In the genomic region with DNA sequence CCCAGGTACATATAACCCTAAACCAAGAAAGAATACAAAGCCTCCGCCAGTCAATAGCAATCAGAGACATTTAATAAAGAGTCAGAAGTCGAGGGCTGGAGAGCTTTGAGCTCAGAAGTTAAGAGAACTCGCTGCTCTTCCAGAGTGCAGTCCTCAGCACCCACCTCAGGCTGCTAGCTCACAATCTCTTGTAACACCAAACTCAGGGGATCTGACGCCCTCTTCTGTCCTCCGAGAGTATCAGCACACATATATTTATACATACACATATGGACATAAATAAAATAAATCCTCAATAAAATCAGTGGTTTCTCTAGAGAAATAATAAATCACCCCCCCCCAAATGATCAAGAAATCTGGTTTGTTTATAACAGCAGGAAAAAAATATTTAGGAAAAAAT, we compare ENCODE assay signal across 9 mouse cellular contexts. TPM values are rescaled to one million over a fixed set of nuclear protein-coding genes. Genes with fewer than 3 reads are reported as not detected.
DNase-seq lines count a peak whose midpoint lies in the region; ATAC-seq and TF ChIP-seq lines count a peak whose summit lies in the region.
"Had no signal": no experiment of that assay in that cellular context is flagged by ENCODE, and none has a peak within 500 bp of the region (broad histone marks: within the 10 kb centered on the region; RNA-seq: fewer than 3 reads in every experiment).

No protein-coding gene starts in this region.

- ATAC-seq in kidney, embryonic 14.5 days (ENCODE audit: low FRiP score, low TSS enrichment): no peak
- ATAC-seq in intestine, postnatal 0 days: no peak
- no peak for ATAC-seq in neural tube, embryonic 13.5 days (ENCODE audit: low read depth)

- H3K4me3 ChIP-seq in kidney, embryonic 14.5 days (ENCODE audit: low read length): peak overlapping the region; percentile 55; the same call in 1 of the 2 replicates
- peak overlapping the region; percentile 75 for H3K4me3 ChIP-seq in intestine, postnatal 0 days (ENCODE audit: low read depth, low read length)
- no peak overlapping the region for H3K4me3 ChIP-seq in neural tube, embryonic 13.5 days

- DNase-seq in kidney, adult 11 months: no peak
- DNase-seq in ZHBTc4 (ENCODE audit: low read depth, low spot score): peak; percentile 86
- DNase-seq in layer of hippocampus, adult 11-12 months (ENCODE audit: low spot score): no peak
- no peak for DNase-seq in adrenal gland, adult 18-20 months (ENCODE audit: low spot score in 2 of 2)
- no peak for DNase-seq in lung, postnatal 10 days

- no peak overlapping the region for H3K9ac ChIP-seq in kidney, embryonic 14.5 days (ENCODE audit: low read depth, low read length)
- no peak overlapping the region for H3K9ac ChIP-seq in intestine, postnatal 0 days (ENCODE audit: low read depth, low read length)
- H3K9ac ChIP-seq in neural tube, embryonic 13.5 days: no peak overlapping the region

- peak overlapping the region; percentile 45 for H3K4me2 ChIP-seq in kidney, embryonic 14.5 days (replicated peaks; ENCODE audit: low read depth, low read length)
- peak overlapping the region; percentile 86 for H3K4me2 ChIP-seq in intestine, postnatal 0 days (replicated peaks; ENCODE audit: low read depth)
- peak overlapping the region; percentile 62 for H3K4me2 ChIP-seq in neural tube, embryonic 13.5 days

- no peak overlapping the region for H3K27ac ChIP-seq in kidney, embryonic 14.5 days (ENCODE audit: low read depth, low read length)
- H3K27ac ChIP-seq in intestine, postnatal 0 days (ENCODE audit: low read depth, low read length): no peak overlapping the region
- no peak overlapping the region for H3K27ac ChIP-seq in neural tube, embryonic 13.5 days (replicated peaks)

- H3K4me1 ChIP-seq in kidney, embryonic 14.5 days (ENCODE audit: control insufficient read depth, insufficient read depth, low read length): 0 out of 2 replicates have a peak, but pooled peaks cover 6% of the 10 kb centered on the region
- H3K4me1 ChIP-seq in intestine, postnatal 0 days (replicated peaks; ENCODE audit: control insufficient read depth, insufficient read depth, low read length): peaks cover 4% of the 10 kb centered on the region; the same call in 1 of the 2 replicates
- peaks cover 37% of the 10 kb centered on the region for H3K4me1 ChIP-seq in neural tube, embryonic 13.5 days (replicated peaks)

- H3K36me3 ChIP-seq in kidney, embryonic 14.5 days (ENCODE audit: control insufficient read depth, insufficient read depth, low read length): peaks cover 5% of the 10 kb centered on the region; the same call in 1 of the 2 replicates
- H3K36me3 ChIP-seq in intestine, postnatal 0 days (ENCODE audit: control insufficient read depth, insufficient read depth): peaks cover 8% of the 10 kb centered on the region; the same call in 1 of the 2 replicates
- H3K36me3 ChIP-seq in neural tube, embryonic 13.5 days: peaks cover 18% of the 10 kb centered on the region

- no peaks in the 10 kb centered on the region for H3K9me3 ChIP-seq in kidney, embryonic 14.5 days (ENCODE audit: control insufficient read depth, low read length)
- no peaks in the 10 kb centered on the region for H3K9me3 ChIP-seq in intestine, postnatal 0 days (ENCODE audit: control insufficient read depth)
- no peaks in the 10 kb centered on the region for H3K9me3 ChIP-seq in neural tube, embryonic 13.5 days

- WGBS in kidney, embryonic 14.5 days: 70% methylated on average over 5 of the region's 5 CpGs
- WGBS in intestine, postnatal 0 days: 78% methylated on average over 5 of the region's 5 CpGs
- WGBS in neural tube, embryonic 13.5 days: 76% methylated on average over 5 of the region's 5 CpGs

- no peaks in the 10 kb centered on the region for H3K27me3 ChIP-seq in kidney, embryonic 14.5 days (ENCODE audit: control insufficient read depth, insufficient read depth, low read length)
- no peaks in the 10 kb centered on the region for H3K27me3 ChIP-seq in intestine, postnatal 0 days (replicated peaks; ENCODE audit: control insufficient read depth, insufficient read depth, low read length)
- no peaks in the 10 kb centered on the region for H3K27me3 ChIP-seq in neural tube, embryonic 13.5 days

- TF ChIP-seq CTCF in intestine, postnatal 0 days (IDR thresholded peaks at IDR 0.05; ENCODE audit: low read depth): peak; percentile 55

RNA-seq across cellular contexts. Expression of gene Mrpl50, which starts 1.4 kb away (rescaled TPM):
- 86.6 and 90.7 TPM in 2 replicates for polyA plus RNA-seq in kidney, embryonic 14.5 days (2014; fragmentation: Nextera tagmentation; extraction: Ambion mirVana)
- polyA plus RNA-seq in intestine, postnatal 0 days (2015; fragmentation: Nextera tagmentation; extraction: Ambion mirVana): 46.0 and 46.3 TPM in 2 replicates
- 83.3 and 84.1 TPM in 2 replicates for polyA plus RNA-seq in neural tube, embryonic 13.5 days (2015; fragmentation: Nextera tagmentation; extraction: Ambion mirVana)
- 10 to 100 TPM; 43.7 to 53.0 TPM for total RNA-seq in adrenal gland, adult 18-20 months (2021)

RNA-seq across cellular contexts. Expression of gene Zfp189, which starts 1.5 kb away (rescaled TPM):
- 5.9 and 10.4 TPM in 2 replicates for polyA plus RNA-seq in kidney, embryonic 14.5 days (2014; fragmentation: Nextera tagmentation; extraction: Ambion mirVana)
- 2.0 and 2.4 TPM in 2 replicates for polyA plus RNA-seq in intestine, postnatal 0 days (2015; fragmentation: Nextera tagmentation; extraction: Ambion mirVana)
- polyA plus RNA-seq in neural tube, embryonic 13.5 days (2015; fragmentation: Nextera tagmentation; extraction: Ambion mirVana): 11.1 and 13.0 TPM in 2 replicates
- total RNA-seq in adrenal gland, adult 18-20 months (2021): 1 to 10 TPM; 6.9 TPM

RNA-seq across cellular contexts. Expression of gene Baat, which starts 13.1 kb away (rescaled TPM):
- polyA plus RNA-seq in kidney, embryonic 14.5 days (2014; fragmentation: Nextera tagmentation; extraction: Ambion mirVana): 0.16 TPM in 1 of 2 replicates, not detected in the other
- polyA plus RNA-seq in intestine, postnatal 0 days (2015; fragmentation: Nextera tagmentation; extraction: Ambion mirVana): 0.52 and 0.64 TPM in 2 replicates
- 0.23 TPM in 1 of 2 replicates, not detected in the other for polyA plus RNA-seq in neural tube, embryonic 13.5 days (2015; fragmentation: Nextera tagmentation; extraction: Ambion mirVana)
- total RNA-seq in adrenal gland, adult 18-20 months (2021): under 1 TPM in 1 of 2 experiments, not detected in 1; 0.30 TPM
- total RNA-seq: neutrophil, adult 5-6 weeks had no signal

RNA-seq across cellular contexts. Expression of gene Aldob, which starts 29.9 kb away (rescaled TPM):
- 43.9 and 77.0 TPM in 2 replicates for polyA plus RNA-seq in kidney, embryonic 14.5 days (2014; fragmentation: Nextera tagmentation; extraction: Ambion mirVana)
- polyA plus RNA-seq in intestine, postnatal 0 days (2015; fragmentation: Nextera tagmentation; extraction: Ambion mirVana): 1,579 and 1,674 TPM in 2 replicates
- polyA plus RNA-seq in neural tube, embryonic 13.5 days (2015; fragmentation: Nextera tagmentation; extraction: Ambion mirVana): 0.46 TPM in 1 of 2 replicates, not detected in the other
- total RNA-seq in adrenal gland, adult 18-20 months (2021): 1 to 10 TPM in 1 of 2 experiments, under 1 TPM in 1; 0.35 to 5.2 TPM
- total RNA-seq: neutrophil, adult 5-6 weeks had no signal

RNA-seq across cellular contexts. Expression of gene Acnat1, which starts 45.8 kb away (rescaled TPM):
- polyA plus RNA-seq in kidney, embryonic 14.5 days (2014; fragmentation: Nextera tagmentation; extraction: Ambion mirVana): not detected in 2 replicates
- 8.4 and 10.6 TPM in 2 replicates for polyA plus RNA-seq in intestine, postnatal 0 days (2015; fragmentation: Nextera tagmentation; extraction: Ambion mirVana)
- not detected in 2 replicates for polyA plus RNA-seq in neural tube, embryonic 13.5 days (2015; fragmentation: Nextera tagmentation; extraction: Ambion mirVana)
- total RNA-seq in adrenal gland, adult 18-20 months (2021): 1 to 10 TPM; 1.1 TPM
- total RNA-seq: neutrophil, adult 5-6 weeks had no signal
